ENCODE assay signal across 9 mouse cellular contexts in genomic region chr9:121316621-121317405, GRCm38 (mm10). TPM values are rescaled to one million over a fixed set of nuclear protein-coding genes. Genes with fewer than 3 reads are reported as not detected.
DNase-seq lines count a peak whose midpoint lies in the region; ATAC-seq and TF ChIP-seq lines count a peak whose summit lies in the region.
"Had no signal": no experiment of that assay in that cellular context is flagged by ENCODE, and none has a peak within 500 bp of the region (broad histone marks: within the 10 kb centered on the region; RNA-seq: fewer than 3 reads in every experiment).

No protein-coding gene starts in this region.

- no peak for TF ChIP-seq POLR2A in MEL (IDR thresholded peaks at IDR 0.05; ENCODE audit: control insufficient read depth in 1 of 2, insufficient read depth in 1 of 2, low read depth in 1 of 2, low read length in 2 of 2, poor library complexity in 1 of 2)

- WGBS in embryonic facial prominence, embryonic 10.5 days: 68% methylated on average over 12 of the region's 12 CpGs
- 24% methylated on average over 12 of the region's 12 CpGs for WGBS in heart, embryonic 16.5 days
- WGBS in liver, embryonic 14.5 days (ENCODE audit: insufficient replicate concordance): 27% methylated on average over 12 of the region's 12 CpGs
- 47% methylated on average over 12 of the region's 12 CpGs for WGBS in neural tube, embryonic 14.5 days

- peaks cover 16% of the 10 kb centered on the region for H3K79me2 ChIP-seq in MEL (ENCODE audit: control insufficient read depth, insufficient read depth, low read length, poor library complexity)

- DNase-seq in 3T3-L1 (ENCODE audit: low read depth, low spot score) (peak; percentile 76), MEL (ENCODE audit: low read depth, low spot score) (no peak)
- DNase-seq in embryonic facial prominence, embryonic 10.5 days (ENCODE audit: low spot score): no peak
- DNase-seq in liver, embryonic 14.5 days (ENCODE audit: low read depth in 3 of 3, low spot score in 3 of 3): no peak
- no peak for DNase-seq in ovary, postnatal 36 days (ENCODE audit: low spot score)
- no peak for DNase-seq in embryo, embryonic 9.5 days (ENCODE audit: extremely low spot score)

- peak overlapping the region; percentile 18; the same call in 1 of the 2 replicates for H3K27ac ChIP-seq in MEL (ENCODE audit: control insufficient read depth, low read depth, low read length)
- 0 out of 2 replicates have a peak overlapping the region, but pooled peaks have one; percentile 44 for H3K27ac ChIP-seq in embryonic facial prominence, embryonic 10.5 days (replicated peaks)
- peak overlapping the region; percentile 100 for H3K27ac ChIP-seq in heart, embryonic 16.5 days (ENCODE audit: low read length)
- H3K27ac ChIP-seq in liver, embryonic 14.5 days: no peak overlapping the region
- H3K27ac ChIP-seq in neural tube, embryonic 14.5 days (ENCODE audit: low read depth, low read length): peak overlapping the region; percentile 55

- H3K4me1 ChIP-seq in MEL (ENCODE audit: control insufficient read depth in 1 of 2, insufficient read depth in 2 of 2, low read length in 2 of 2): peaks cover 6 to 13% of the 10 kb centered on the region in 2 experiments
- peaks cover 74% of the 10 kb centered on the region for H3K4me1 ChIP-seq in embryonic facial prominence, embryonic 10.5 days
- H3K4me1 ChIP-seq in heart, embryonic 16.5 days (ENCODE audit: control insufficient read depth, insufficient read depth, low read length): peaks cover 75% of the 10 kb centered on the region
- peaks cover 0 to 27% of the 10 kb centered on the region in 2 experiments; a peak in 3 of 4 replicates for H3K4me1 ChIP-seq in liver, embryonic 14.5 days (replicated peaks; ENCODE audit: control insufficient read depth in 2 of 2, insufficient read depth in 2 of 2, low read length in 1 of 2)
- H3K4me1 ChIP-seq in neural tube, embryonic 14.5 days (ENCODE audit: control insufficient read depth, insufficient read depth, low read length): peaks cover 50% of the 10 kb centered on the region

- no peaks in the 10 kb centered on the region for H3K9me3 ChIP-seq in MEL (replicated peaks; ENCODE audit: insufficient read depth, low read length)
- H3K9me3 ChIP-seq in embryonic facial prominence, embryonic 10.5 days: no peaks in the 10 kb centered on the region
- H3K9me3 ChIP-seq in heart, embryonic 16.5 days (replicated peaks; ENCODE audit: control insufficient read depth, low read length): no peaks in the 10 kb centered on the region
- H3K9me3 ChIP-seq in liver, embryonic 14.5 days (ENCODE audit: control insufficient read depth, low read length): no peaks in the 10 kb centered on the region
- H3K9me3 ChIP-seq in neural tube, embryonic 14.5 days (ENCODE audit: control insufficient read depth, low read length): no peaks in the 10 kb centered on the region
- H3K9me3 ChIP-seq: embryonic facial prominence, embryonic 12.5 days had no signal

- TF ChIP-seq RAD21 in MEL (IDR thresholded peaks at IDR 0.05; ENCODE audit: low read depth, low read length): no peak

- no peaks in the 10 kb centered on the region for H3K27me3 ChIP-seq in MEL (ENCODE audit: control insufficient read depth in 1 of 2, insufficient read depth in 2 of 2, low read length in 2 of 2)
- H3K27me3 ChIP-seq in embryonic facial prominence, embryonic 10.5 days (replicated peaks; ENCODE audit: low read depth, poor library complexity, severe bottlenecking): 0 out of 2 replicates have a peak, but pooled peaks cover 5% of the 10 kb centered on the region
- no peaks in the 10 kb centered on the region for H3K27me3 ChIP-seq in heart, embryonic 16.5 days (ENCODE audit: control insufficient read depth, insufficient read depth, low read length)
- no peaks in the 10 kb centered on the region for H3K27me3 ChIP-seq in liver, embryonic 14.5 days (ENCODE audit: control insufficient read depth, insufficient read depth, low read length)
- no peaks in the 10 kb centered on the region for H3K27me3 ChIP-seq in neural tube, embryonic 14.5 days (ENCODE audit: control insufficient read depth, insufficient read depth, low read length)
- H3K27me3 ChIP-seq: embryonic facial prominence, embryonic 12.5 days had no signal

- peak overlapping the region; percentile 10; the same call in 1 of the 2 replicates for H3K4me2 ChIP-seq in heart, embryonic 16.5 days (ENCODE audit: low read depth, low read length)
- H3K4me2 ChIP-seq in liver, embryonic 14.5 days (ENCODE audit: low read depth): no peak overlapping the region
- no peak overlapping the region for H3K4me2 ChIP-seq in neural tube, embryonic 14.5 days (ENCODE audit: low read depth, low read length)
- H3K4me2 ChIP-seq: embryonic facial prominence, embryonic 12.5 days had no signal

- peaks cover 0 to 9% of the 10 kb centered on the region in 2 experiments; a peak in 2 of 4 replicates for H3K36me3 ChIP-seq in MEL (ENCODE audit: control insufficient read depth in 1 of 2, insufficient read depth in 2 of 2, low read length in 2 of 2)
- peaks cover 11% of the 10 kb centered on the region for H3K36me3 ChIP-seq in embryonic facial prominence, embryonic 10.5 days (replicated peaks)
- peaks cover 7% of the 10 kb centered on the region for H3K36me3 ChIP-seq in heart, embryonic 16.5 days (ENCODE audit: control insufficient read depth, insufficient read depth)
- no peaks in the 10 kb centered on the region for H3K36me3 ChIP-seq in liver, embryonic 14.5 days (replicated peaks; ENCODE audit: control insufficient read depth, insufficient read depth, low read depth)
- no peaks in the 10 kb centered on the region for H3K36me3 ChIP-seq in neural tube, embryonic 14.5 days (ENCODE audit: control insufficient read depth, insufficient read depth, low read length)

- peak; percentile 29; the same call in 1 of the 2 replicates for ATAC-seq in heart, embryonic 16.5 days (replicated peaks; ENCODE audit: extremely low read depth, insufficient read depth, low FRiP score)
- no peak for ATAC-seq in liver, embryonic 14.5 days (ENCODE audit: insufficient read depth)
- no peak for ATAC-seq in neural tube, embryonic 14.5 days (ENCODE audit: low read depth)

- H3K4me3 ChIP-seq in MEL (ENCODE audit: control insufficient read depth in 1 of 2, insufficient read depth in 1 of 2, low read depth in 2 of 2, low read length in 2 of 2): no peak overlapping the region
- H3K4me3 ChIP-seq in embryonic facial prominence, embryonic 10.5 days: no peak overlapping the region
- no peak overlapping the region for H3K4me3 ChIP-seq in heart, embryonic 16.5 days (ENCODE audit: low read length)
- H3K4me3 ChIP-seq in liver, embryonic 14.5 days (ENCODE audit: insufficient read depth in 1 of 2, low read depth in 2 of 2, low read length in 2 of 2): no peak overlapping the region
- no peak overlapping the region for H3K4me3 ChIP-seq in neural tube, embryonic 14.5 days (ENCODE audit: low read depth, low read length)
- H3K4me3 ChIP-seq: embryonic facial prominence, embryonic 12.5 days had no signal

- no peak for TF ChIP-seq EP300 in MEL (IDR thresholded peaks at IDR 0.05; ENCODE audit: low read depth in 1 of 2, low read length in 2 of 2)
- TF ChIP-seq EP300 in liver, embryonic 14.5 days (IDR thresholded peaks at IDR 0.05; ENCODE audit: low read depth): no peak

- TF ChIP-seq CTCF in MEL (IDR thresholded peaks at IDR 0.05 in 2 of 3, conservative IDR thresholded peaks at IDR 0.05 in 1 of 3; ENCODE audit: control insufficient read depth in 1 of 3, insufficient read depth in 1 of 3, low read depth in 2 of 3, low read length in 3 of 3, poor library complexity in 1 of 3, severe bottlenecking in 1 of 3): no peak
- peak; percentile 17; the same call in 1 of the 2 replicates for TF ChIP-seq CTCF in liver, embryonic 14.5 days (IDR thresholded peaks at IDR 0.05; ENCODE audit: low read depth)

- no peak overlapping the region for H3K9ac ChIP-seq in MEL (ENCODE audit: control insufficient read depth, low read depth, low read length, poor library complexity, severe bottlenecking)
- H3K9ac ChIP-seq in heart, embryonic 16.5 days (ENCODE audit: low read length): peak overlapping the region; percentile 62
- no peak overlapping the region for H3K9ac ChIP-seq in liver, embryonic 14.5 days (replicated peaks)
- no peak overlapping the region for H3K9ac ChIP-seq in neural tube, embryonic 14.5 days (replicated peaks; ENCODE audit: low read depth, low read length)
- H3K9ac ChIP-seq: embryonic facial prominence, embryonic 12.5 days had no signal

TF ChIP-seq in MEL, 35 proteins besides CTCF, POLR2A, EP300 and RAD21 (continues in another document):
- TF ChIP-seq NELFE (IDR thresholded peaks at IDR 0.05; ENCODE audit: low read depth, low read length): no peak
- no peak for TF ChIP-seq CHD1 (IDR thresholded peaks at IDR 0.05; ENCODE audit: low read depth, low read length)
- no peak for TF ChIP-seq TBP (IDR thresholded peaks at IDR 0.05; ENCODE audit: low read depth, low read length)
- no peak for TF ChIP-seq HCFC1 (IDR thresholded peaks at IDR 0.05; ENCODE audit: low read depth, low read length)
- no peak for TF ChIP-seq USF2 (IDR thresholded peaks at IDR 0.05; ENCODE audit: borderline replicate concordance in 1 of 2, insufficient read depth in 1 of 2, low read depth in 1 of 2, low read length in 2 of 2)
- TF ChIP-seq NRF1 (IDR thresholded peaks at IDR 0.05; ENCODE audit: insufficient read depth, low read depth, low read length, poor library complexity, severe bottlenecking): no peak
- TF ChIP-seq TCF12 (IDR thresholded peaks at IDR 0.05; ENCODE audit: low read depth, low read length): no peak

RNA-seq across cellular contexts. Expression of gene Trak1, which starts 19.5 kb away (rescaled TPM):
- 15.3 and 16.2 TPM in 2 replicates for total RNA-seq in MEL (2012; rRNA removed)
- 10 to 100 TPM in 1 of 2 experiments, not detected in 1; 35.5 TPM for polyA plus RNA-seq in MEL (2012; ENCODE audit: insufficient read depth in 1 of 2, insufficient read length in 2 of 2, low read depth in 1 of 2, low replicate concordance in 2 of 2, missing spikeins in 1 of 2)
- polyA plus RNA-seq in embryonic facial prominence, embryonic 10.5 days (2016; fragmentation: Nextera tagmentation; extraction: Ambion mirVana): 14.1 and 14.7 TPM in 2 replicates
- 42.4 and 48.9 TPM in 2 replicates for polyA plus RNA-seq in heart, embryonic 16.5 days (2015; fragmentation: Nextera tagmentation; extraction: Ambion mirVana)
- polyA plus RNA-seq in liver, embryonic 14.5 days (2012; rRNA removed): 3.1 TPM in 2 replicates
- polyA plus RNA-seq in liver, embryonic 14.5 days (2014; fragmentation: Nextera tagmentation; extraction: Ambion mirVana): 2.9 TPM in 2 replicates
- 58.6 and 60.0 TPM in 2 replicates for polyA plus RNA-seq in neural tube, embryonic 14.5 days (2014; fragmentation: Nextera tagmentation; extraction: Ambion mirVana)

RNA-seq across cellular contexts. Expression of gene Ulk4, which starts 39.8 kb away (rescaled TPM):
- total RNA-seq in MEL (2012; rRNA removed): 21.8 and 31.1 TPM in 2 replicates
- polyA plus RNA-seq in MEL (2012; ENCODE audit: insufficient read depth in 1 of 2, insufficient read length in 2 of 2, low read depth in 1 of 2, low replicate concordance in 2 of 2, missing spikeins in 1 of 2): 10 to 100 TPM in 1 of 2 experiments, not detected in 1; 26.6 TPM
- polyA plus RNA-seq in embryonic facial prominence, embryonic 10.5 days (2016; fragmentation: Nextera tagmentation; extraction: Ambion mirVana): 140 TPM in 2 replicates
- 86.4 and 105 TPM in 2 replicates for polyA plus RNA-seq in heart, embryonic 16.5 days (2015; fragmentation: Nextera tagmentation; extraction: Ambion mirVana)
- polyA plus RNA-seq in liver, embryonic 14.5 days (2012; rRNA removed): 0.32 and 0.40 TPM in 2 replicates
- polyA plus RNA-seq in liver, embryonic 14.5 days (2014; fragmentation: Nextera tagmentation; extraction: Ambion mirVana): 25.9 and 30.5 TPM in 2 replicates
- polyA plus RNA-seq in neural tube, embryonic 14.5 days (2014; fragmentation: Nextera tagmentation; extraction: Ambion mirVana): 65.5 and 86.7 TPM in 2 replicates
